Mouse (Mus musculus): ENCODE data around the gene Wwox.

DNA sequence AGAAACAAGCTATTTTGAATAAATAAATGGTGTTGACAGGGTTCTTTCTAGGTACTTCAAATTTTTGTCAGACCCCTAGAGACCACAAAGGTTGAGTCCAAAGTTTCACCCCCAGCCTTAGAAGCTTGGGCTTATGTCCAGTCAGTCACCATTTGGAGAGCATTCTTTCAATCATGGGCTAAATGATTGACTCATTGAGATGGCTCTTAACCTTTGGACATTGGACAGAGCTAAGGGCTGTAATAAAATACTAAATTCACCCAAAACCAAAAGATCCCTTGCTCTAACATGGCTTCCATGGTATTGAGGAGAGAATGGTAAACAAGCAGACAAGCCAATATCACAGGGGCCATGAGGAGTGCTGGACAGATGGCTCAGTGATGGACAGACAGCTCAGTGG is 540.2 kb downstream of the Wwox start:
- TF ChIP-seq EP300 (IDR thresholded peaks at IDR 0.05; ENCODE audit: low read length) (no peak), BHLHE40 (IDR thresholded peaks at IDR 0.05; ENCODE audit: low read depth, low read length) (no peak), NRF1 (IDR thresholded peaks at IDR 0.05; ENCODE audit: low read depth, low read length) (no peak), POLR2A (IDR thresholded peaks at IDR 0.05; ENCODE audit: low read depth, low read length) (no peak), CTCF (conservative IDR thresholded peaks at IDR 0.05 in 1 of 2, IDR thresholded peaks at IDR 0.05 in 1 of 2; ENCODE audit: low read depth in 2 of 2, low read length in 2 of 2) (no peak), CHD2 (IDR thresholded peaks at IDR 0.05; ENCODE audit: low read length) (no peak), MXI1 (IDR thresholded peaks at IDR 0.05; ENCODE audit: low read depth, low read length) (no peak), ZMIZ1 (IDR thresholded peaks at IDR 0.05; ENCODE audit: low read depth, low read length) (no peak), GABPA (IDR thresholded peaks at IDR 0.05; ENCODE audit: insufficient replicate concordance, low read depth, low read length) (no peak), POLR2AphosphoS2 (IDR thresholded peaks at IDR 0.05; ENCODE audit: low read depth, low read length) (no peak), TBP (conservative IDR thresholded peaks at IDR 0.05; ENCODE audit: low read depth, low read length) (no peak), E2F4 (IDR thresholded peaks at IDR 0.05; ENCODE audit: insufficient replicate concordance, low read depth, low read length) (no peak), RCOR1 (conservative IDR thresholded peaks at IDR 0.05; ENCODE audit: low read depth, low read length) (no peak)
